Mouse (Mus musculus): ENCODE data around the gene S100a7a. TPM values are rescaled to one million over a fixed set of nuclear protein-coding genes. Genes with fewer than 3 reads are reported as not detected.

The S100a7a gene
- polyA plus RNA-seq, 1 experiment from 2014 or later = not detected

GRCm38 (mm10) chr3:90627366-90627765, 26.5 kb upstream of the S100a7a start:
- ATAC-seq (ENCODE audit: insufficient read depth) = no peak
- no peaks in the 10 kb centered on the region for H3K36me3 ChIP-seq (replicated peaks)
- H3K27ac ChIP-seq (replicated peaks) = no peak overlapping the region
- peaks cover 3% of the 10 kb centered on the region; the same call in 1 of the 2 replicates for H3K4me1 ChIP-seq (replicated peaks)
- no peak overlapping the region for H3K9ac ChIP-seq
- no peaks in the 10 kb centered on the region for H3K9me3 ChIP-seq (replicated peaks)
- H3K4me2 ChIP-seq = no peak overlapping the region
- no peaks in the 10 kb centered on the region for H3K27me3 ChIP-seq
- no peak overlapping the region for H3K4me3 ChIP-seq (replicated peaks)
- 61% methylated on average over 5 of the region's 5 CpGs for WGBS (ENCODE audit: insufficient replicate concordance)

- ATAC-seq (ENCODE audit: insufficient read depth) = no peak
- Histone ChIP-seq H3K36me3 (replicated peaks) (no peaks in the 10 kb centered on the region), H3K4me3 (replicated peaks) (no peak overlapping the region), H3K4me2 (no peak overlapping the region), H3K27me3 (no peaks in the 10 kb centered on the region), H3K4me1 (replicated peaks) (peaks cover 3% of the 10 kb centered on the region; the same call in 1 of the 2 replicates), H3K9me3 (replicated peaks) (no peaks in the 10 kb centered on the region), H3K9ac (no peak overlapping the region), H3K27ac (replicated peaks) (no peak overlapping the region)
- 45% methylated on average over 4 of the region's 4 CpGs for WGBS (ENCODE audit: insufficient replicate concordance)
Measured at GRCm38 (mm10) chr3:90627807-90628206, 26.0 kb upstream of the S100a7a start.

GRCm38 (mm10) chr3:90629298-90629697, 24.5 kb upstream of the S100a7a start:
- Histone ChIP-seq H3K4me1 (replicated peaks) (peaks cover 3% of the 10 kb centered on the region; the same call in 1 of the 2 replicates), H3K9ac (no peak overlapping the region), H3K4me2 (no peak overlapping the region), H3K36me3 (replicated peaks) (no peaks in the 10 kb centered on the region), H3K27me3 (no peaks in the 10 kb centered on the region), H3K27ac (replicated peaks) (no peak overlapping the region), H3K9me3 (replicated peaks) (no peaks in the 10 kb centered on the region), H3K4me3 (replicated peaks) (no peak overlapping the region)
- WGBS (ENCODE audit: insufficient replicate concordance) = 56% methylated on average over 2 of the region's 2 CpGs
- ATAC-seq (ENCODE audit: insufficient read depth) = no peak

- Histone ChIP-seq H3K27ac (replicated peaks) (no peak overlapping the region), H3K4me2 (no peak overlapping the region), H3K9me3 (replicated peaks) (no peaks in the 10 kb centered on the region), H3K36me3 (replicated peaks) (no peaks in the 10 kb centered on the region), H3K4me1 (replicated peaks) (peaks cover 3% of the 10 kb centered on the region; the same call in 1 of the 2 replicates), H3K4me3 (replicated peaks) (no peak overlapping the region), H3K9ac (no peak overlapping the region), H3K27me3 (no peaks in the 10 kb centered on the region)
- 46% methylated on average over 2 of the region's 2 CpGs for WGBS (ENCODE audit: insufficient replicate concordance)
- ATAC-seq (ENCODE audit: insufficient read depth) = no peak
Measured at GRCm38 (mm10) chr3:90631984-90632383, 21.8 kb upstream of the S100a7a start.

- Histone ChIP-seq H3K9me3 (replicated peaks) (no peaks in the 10 kb centered on the region), H3K27me3 (no peaks in the 10 kb centered on the region), H3K36me3 (replicated peaks) (no peaks in the 10 kb centered on the region), H3K9ac (no peak overlapping the region), H3K4me3 (replicated peaks) (no peak overlapping the region), H3K4me1 (replicated peaks) (no peaks in the 10 kb centered on the region), H3K4me2 (no peak overlapping the region), H3K27ac (replicated peaks) (no peak overlapping the region)
- ATAC-seq (ENCODE audit: insufficient read depth) = no peak
- WGBS (ENCODE audit: insufficient replicate concordance) = 47% methylated on average over 1 of the region's 1 CpGs
Measured at GRCm38 (mm10) chr3:90638511-90639275, 15.1 kb upstream of the S100a7a start.

GRCm38 (mm10) chr3:90639511-90640154, 14.2 kb upstream of the S100a7a start:
- H3K27ac ChIP-seq (replicated peaks) = no peak overlapping the region
- H3K4me1 ChIP-seq (replicated peaks) = no peaks in the 10 kb centered on the region
- H3K9ac ChIP-seq = no peak overlapping the region
- H3K4me3 ChIP-seq (replicated peaks) = no peak overlapping the region
- WGBS (ENCODE audit: insufficient replicate concordance) = 40% methylated on average over 7 of the region's 7 CpGs
- H3K9me3 ChIP-seq (replicated peaks) = no peaks in the 10 kb centered on the region
- no peak overlapping the region for H3K4me2 ChIP-seq
- no peaks in the 10 kb centered on the region for H3K36me3 ChIP-seq (replicated peaks)
- H3K27me3 ChIP-seq = no peaks in the 10 kb centered on the region
- no peak for ATAC-seq (ENCODE audit: insufficient read depth)

GRCm38 (mm10) chr3:90640981-90641380, 12.8 kb upstream of the S100a7a start:
- H3K36me3 ChIP-seq (replicated peaks) = no peaks in the 10 kb centered on the region
- no peak overlapping the region for H3K4me3 ChIP-seq (replicated peaks)
- H3K9me3 ChIP-seq (replicated peaks) = no peaks in the 10 kb centered on the region
- H3K27me3 ChIP-seq = no peaks in the 10 kb centered on the region
- H3K27ac ChIP-seq (replicated peaks) = no peak overlapping the region
- H3K9ac ChIP-seq = no peak overlapping the region
- WGBS (ENCODE audit: insufficient replicate concordance) = 57% methylated on average over 7 of the region's 7 CpGs
- no peak for ATAC-seq (ENCODE audit: insufficient read depth)
- no peak overlapping the region for H3K4me2 ChIP-seq
- H3K4me1 ChIP-seq (replicated peaks) = no peaks in the 10 kb centered on the region

- no peak for ATAC-seq (ENCODE audit: insufficient read depth)
- no peaks in the 10 kb centered on the region for H3K36me3 ChIP-seq (replicated peaks)
- WGBS (ENCODE audit: insufficient replicate concordance) = 32% methylated on average over 3 of the region's 3 CpGs
- H3K9ac ChIP-seq = no peak overlapping the region
- H3K4me2 ChIP-seq = no peak overlapping the region
- no peak overlapping the region for H3K27ac ChIP-seq (replicated peaks)
- no peaks in the 10 kb centered on the region for H3K9me3 ChIP-seq (replicated peaks)
- no peaks in the 10 kb centered on the region for H3K4me1 ChIP-seq (replicated peaks)
- H3K27me3 ChIP-seq = no peaks in the 10 kb centered on the region
- H3K4me3 ChIP-seq (replicated peaks) = no peak overlapping the region
Measured at GRCm38 (mm10) chr3:90644220-90644619, 9.6 kb upstream of the S100a7a start.

- Histone ChIP-seq H3K9ac (no peak overlapping the region), H3K4me2 (no peak overlapping the region), H3K4me3 (replicated peaks) (no peak overlapping the region), H3K27me3 (no peaks in the 10 kb centered on the region), H3K4me1 (replicated peaks) (no peaks in the 10 kb centered on the region), H3K27ac (replicated peaks) (no peak overlapping the region), H3K36me3 (replicated peaks) (no peaks in the 10 kb centered on the region), H3K9me3 (replicated peaks) (no peaks in the 10 kb centered on the region)
- no peak for ATAC-seq (ENCODE audit: insufficient read depth)
- WGBS (ENCODE audit: insufficient replicate concordance) = 47% methylated on average over 1 of the region's 1 CpGs
Measured at GRCm38 (mm10) chr3:90647291-90647690, 6.5 kb upstream of the S100a7a start.

GRCm38 (mm10) chr3:90648981-90649380, 4.8 kb upstream of the S100a7a start:
- Histone ChIP-seq H3K4me2 (no peak overlapping the region), H3K27me3 (no peaks in the 10 kb centered on the region), H3K27ac (replicated peaks) (no peak overlapping the region), H3K4me3 (replicated peaks) (no peak overlapping the region), H3K4me1 (replicated peaks) (no peaks in the 10 kb centered on the region), H3K36me3 (replicated peaks) (no peaks in the 10 kb centered on the region), H3K9me3 (replicated peaks) (no peaks in the 10 kb centered on the region), H3K9ac (no peak overlapping the region)
- no peak for ATAC-seq (ENCODE audit: insufficient read depth)

- 57% methylated on average over 2 of the region's 2 CpGs for WGBS (ENCODE audit: insufficient replicate concordance)
- Histone ChIP-seq H3K4me3 (replicated peaks) (no peak overlapping the region), H3K4me2 (no peak overlapping the region), H3K9ac (no peak overlapping the region), H3K27me3 (no peaks in the 10 kb centered on the region), H3K4me1 (replicated peaks) (no peaks in the 10 kb centered on the region), H3K36me3 (replicated peaks) (no peaks in the 10 kb centered on the region), H3K27ac (replicated peaks) (no peak overlapping the region), H3K9me3 (replicated peaks) (no peaks in the 10 kb centered on the region)
- ATAC-seq (ENCODE audit: insufficient read depth) = no peak
Measured at GRCm38 (mm10) chr3:90649832-90650231, 4.0 kb upstream of the S100a7a start.

All from liver, embryonic 15.5 days (tissue).